Mouse (Mus musculus): Measurements from ENCODE around the gene Osbp2. TPM values are rescaled to one million over a fixed set of nuclear protein-coding genes. Genes with fewer than 3 reads are reported as not detected.

Gene Osbp2
- polyA plus RNA-seq, 1 experiment from 2014 or later = 1.4 TPM

DNA sequence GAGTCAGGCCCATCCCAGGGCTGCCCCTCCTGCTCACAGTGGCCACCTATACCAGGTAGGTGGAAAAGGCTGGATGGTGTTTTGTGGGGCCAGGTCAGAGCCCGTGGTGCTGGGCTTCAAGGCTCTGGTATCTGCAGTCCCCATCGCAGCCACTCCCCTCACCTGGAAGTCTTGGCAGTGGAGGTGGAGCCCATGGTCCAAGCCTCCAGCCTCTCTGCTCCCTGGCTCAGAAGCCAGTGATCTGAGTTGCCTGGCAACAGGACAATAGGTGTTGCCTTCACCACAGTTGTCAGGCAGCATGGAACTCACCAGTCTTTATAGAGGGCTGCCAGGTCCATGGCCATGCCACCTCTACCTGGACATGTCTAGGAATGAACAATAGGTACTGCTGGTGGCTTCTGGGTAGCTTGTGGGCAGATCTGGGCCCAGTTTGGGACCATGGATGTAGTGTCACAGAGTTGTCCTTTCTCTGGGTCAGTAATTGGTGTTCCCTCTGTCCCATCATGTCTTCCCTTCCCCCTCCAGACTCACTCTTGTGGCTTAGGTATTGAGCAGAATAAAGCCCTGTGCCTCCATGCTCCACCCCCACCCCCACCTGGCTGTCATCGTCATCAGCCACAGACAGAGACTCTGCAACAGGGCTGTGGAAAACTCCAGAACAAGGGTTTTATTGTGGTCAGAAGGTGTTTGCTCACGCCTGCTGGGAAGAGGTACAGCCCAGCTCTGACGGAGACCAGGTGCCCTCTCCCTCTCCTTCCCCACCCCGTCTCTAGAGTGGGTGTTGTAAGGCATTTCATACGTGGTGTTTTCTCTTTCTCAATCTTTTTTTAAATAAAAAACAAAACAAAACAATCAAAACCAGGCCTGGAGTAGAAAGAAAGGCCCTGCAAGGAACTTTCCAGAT lies 160.4 kb downstream of the Osbp2 start:
- Histone ChIP-seq H3K27ac (replicated peaks) (no peak overlapping the region), H3K36me3 (no peaks in the 10 kb centered on the region), H3K9me3 (replicated peaks) (no peaks in the 10 kb centered on the region), H3K4me3 (no peak overlapping the region), H3K27me3 (ENCODE audit: low read depth, poor library complexity, severe bottlenecking) (peaks cover 4% of the 10 kb centered on the region; the same call in 1 of the 2 replicates), H3K4me1 (peaks cover 13% of the 10 kb centered on the region)
- no peak for DNase-seq (ENCODE audit: low spot score)
- 79% methylated on average over 7 of the region's 7 CpGs for WGBS

GRCm38 (mm10) chr11:3697441-3697840 lies 166.3 kb downstream of the Osbp2 start:
- DNase-seq (ENCODE audit: low spot score) = no peak
- H3K9me3 ChIP-seq (replicated peaks) = no peaks in the 10 kb centered on the region
- H3K27ac ChIP-seq (replicated peaks) = no peak overlapping the region
- 83% methylated on average over 3 of the region's 3 CpGs for WGBS
- H3K36me3 ChIP-seq = peaks cover 12% of the 10 kb centered on the region
- H3K4me3 ChIP-seq = no peak overlapping the region
- H3K4me1 ChIP-seq = no peaks in the 10 kb centered on the region
- no peaks in the 10 kb centered on the region for H3K27me3 ChIP-seq (ENCODE audit: low read depth, poor library complexity, severe bottlenecking)

GRCm38 (mm10) chr11:3696086-3696616 lies 167.6 kb downstream of the Osbp2 start:
- no peak overlapping the region for H3K27ac ChIP-seq (replicated peaks)
- 85% methylated on average over 5 of the region's 5 CpGs for WGBS
- peaks cover 24% of the 10 kb centered on the region for H3K36me3 ChIP-seq
- no peaks in the 10 kb centered on the region for H3K9me3 ChIP-seq (replicated peaks)
- H3K4me1 ChIP-seq = no peaks in the 10 kb centered on the region
- no peaks in the 10 kb centered on the region for H3K27me3 ChIP-seq (ENCODE audit: low read depth, poor library complexity, severe bottlenecking)
- DNase-seq (ENCODE audit: low spot score) = no peak
- H3K4me3 ChIP-seq = no peak overlapping the region

DNA sequence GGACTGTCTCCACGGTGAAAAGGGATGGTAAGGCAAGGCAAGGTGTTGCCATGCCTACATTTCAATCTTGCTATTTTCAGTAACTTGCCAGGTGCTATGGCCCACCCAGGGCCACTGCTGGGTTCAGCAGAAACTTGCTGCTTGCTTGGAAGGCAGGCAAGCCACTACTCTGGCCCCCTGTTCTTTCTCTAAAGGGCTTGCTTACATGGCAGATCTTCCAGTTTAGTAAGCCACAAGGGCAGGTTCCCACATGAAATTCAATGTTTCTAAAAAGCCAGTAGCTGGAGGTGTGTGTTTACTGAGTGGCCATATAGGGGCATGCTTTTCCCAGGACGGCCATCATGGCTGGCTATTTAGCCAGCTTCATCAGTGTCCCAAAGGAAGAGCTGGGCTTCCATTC lies 172.0 kb downstream of the Osbp2 start:
- H3K27ac ChIP-seq (replicated peaks) = no peak overlapping the region
- WGBS = 89% methylated on average over 2 of the region's 2 CpGs
- H3K9me3 ChIP-seq (replicated peaks) = no peaks in the 10 kb centered on the region
- DNase-seq (ENCODE audit: low spot score) = no peak
- no peaks in the 10 kb centered on the region for H3K4me1 ChIP-seq
- H3K4me3 ChIP-seq = no peak overlapping the region
- peaks cover 69% of the 10 kb centered on the region for H3K36me3 ChIP-seq
- H3K27me3 ChIP-seq (ENCODE audit: low read depth, poor library complexity, severe bottlenecking) = no peaks in the 10 kb centered on the region

DNA sequence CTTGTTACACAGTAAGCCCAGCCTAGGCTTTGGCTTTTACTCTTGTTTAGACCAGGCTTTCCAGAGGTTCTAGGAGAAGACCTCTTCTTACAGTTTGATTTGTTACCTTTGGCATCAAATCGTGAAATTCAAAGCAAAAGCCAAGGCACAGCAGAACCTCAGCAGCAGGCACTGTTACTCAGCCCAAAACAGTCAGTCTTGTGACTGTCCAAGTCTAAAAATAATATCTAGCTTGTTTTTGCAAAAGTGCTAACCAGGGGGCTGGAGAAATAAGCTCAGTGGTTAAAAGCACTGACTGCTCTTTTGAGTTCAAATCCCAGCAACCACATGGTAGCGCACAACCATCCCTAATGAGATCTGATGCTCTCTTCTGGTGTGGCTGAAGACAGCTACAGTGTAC lies 176.8 kb downstream of the Osbp2 start:
- WGBS = 92% methylated on average over 2 of the region's 2 CpGs
- DNase-seq (ENCODE audit: low spot score) = no peak
- Histone ChIP-seq H3K27me3 (ENCODE audit: low read depth, poor library complexity, severe bottlenecking) (no peaks in the 10 kb centered on the region), H3K36me3 (peaks cover 100% of the 10 kb centered on the region), H3K27ac (replicated peaks) (no peak overlapping the region), H3K4me1 (no peaks in the 10 kb centered on the region), H3K4me3 (no peak overlapping the region), H3K9me3 (replicated peaks) (no peaks in the 10 kb centered on the region)

DNA sequence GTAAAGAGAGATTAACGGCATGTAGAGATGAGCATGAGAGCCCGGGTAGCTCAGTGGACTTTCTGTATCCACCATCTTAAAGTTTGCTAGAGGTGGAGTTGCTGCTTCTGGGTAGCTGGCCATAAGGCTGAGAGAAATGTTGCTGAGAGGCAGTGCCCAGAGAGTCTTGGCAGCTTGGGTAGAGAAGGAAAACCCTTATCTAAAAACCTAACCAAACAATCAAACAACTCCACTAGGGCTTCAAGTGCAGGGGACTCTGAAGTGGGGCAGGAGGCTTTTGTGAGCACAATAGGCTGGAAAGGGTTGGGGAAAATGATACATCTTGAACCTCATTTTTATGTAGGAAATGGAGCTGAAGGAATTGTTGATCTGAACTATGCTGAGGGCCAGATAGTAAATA lies 177.4 kb downstream of the Osbp2 start:
- WGBS = 96% methylated on average over 2 of the region's 2 CpGs
- no peak for DNase-seq (ENCODE audit: low spot score)
- no peak overlapping the region for H3K27ac ChIP-seq (replicated peaks)
- no peaks in the 10 kb centered on the region for H3K4me1 ChIP-seq
- H3K27me3 ChIP-seq (ENCODE audit: low read depth, poor library complexity, severe bottlenecking) = no peaks in the 10 kb centered on the region
- no peaks in the 10 kb centered on the region for H3K9me3 ChIP-seq (replicated peaks)
- H3K36me3 ChIP-seq = peaks cover 100% of the 10 kb centered on the region
- H3K4me3 ChIP-seq = no peak overlapping the region

GRCm38 (mm10) chr11:3685431-3685830 lies 178.3 kb downstream of the Osbp2 start:
- H3K9me3 ChIP-seq (replicated peaks) = no peaks in the 10 kb centered on the region
- DNase-seq (ENCODE audit: low spot score) = no peak
- H3K4me3 ChIP-seq = no peak overlapping the region
- no peaks in the 10 kb centered on the region for H3K4me1 ChIP-seq
- no peaks in the 10 kb centered on the region for H3K27me3 ChIP-seq (ENCODE audit: low read depth, poor library complexity, severe bottlenecking)
- 93% methylated on average over 8 of the region's 8 CpGs for WGBS
- H3K27ac ChIP-seq (replicated peaks) = no peak overlapping the region
- H3K36me3 ChIP-seq = peaks cover 100% of the 10 kb centered on the region

DNA sequence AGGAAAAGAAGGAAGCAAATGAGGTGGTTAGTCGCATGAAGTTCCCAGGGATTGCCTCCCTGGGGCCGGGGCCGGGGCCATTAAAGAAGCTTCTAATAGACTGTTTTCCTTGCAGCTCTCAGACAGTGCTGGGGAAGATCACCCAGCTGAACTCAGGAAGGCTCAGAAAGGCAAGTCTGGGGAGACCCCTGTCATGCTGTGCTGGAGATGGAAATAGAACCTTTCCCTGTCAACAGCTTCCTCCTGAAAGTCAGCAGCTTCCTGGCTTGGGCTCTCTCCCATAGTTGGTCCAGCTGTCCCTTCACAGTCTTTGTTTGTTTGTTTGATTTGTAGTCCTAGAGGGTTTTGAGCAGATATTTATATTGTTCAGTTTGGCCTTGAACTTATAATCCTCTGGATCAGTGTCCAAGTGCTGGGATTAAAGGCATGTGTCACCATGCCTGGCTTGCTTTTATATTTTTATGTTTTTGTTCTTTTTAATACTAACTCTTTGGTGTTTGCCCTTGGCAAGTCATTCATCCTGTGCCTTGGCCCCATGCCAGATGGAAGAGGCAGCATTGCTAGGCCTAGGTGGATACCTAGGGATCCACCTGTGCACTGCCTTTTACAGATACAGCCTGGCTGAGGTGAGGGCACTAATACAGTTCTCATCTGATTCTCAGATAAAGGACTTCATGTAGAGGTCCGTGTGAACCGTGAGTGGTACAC lies 178.8 kb downstream of the Osbp2 start:
- WGBS = 88% methylated on average over 5 of the region's 5 CpGs
- no peak for DNase-seq (ENCODE audit: low spot score)

DNA sequence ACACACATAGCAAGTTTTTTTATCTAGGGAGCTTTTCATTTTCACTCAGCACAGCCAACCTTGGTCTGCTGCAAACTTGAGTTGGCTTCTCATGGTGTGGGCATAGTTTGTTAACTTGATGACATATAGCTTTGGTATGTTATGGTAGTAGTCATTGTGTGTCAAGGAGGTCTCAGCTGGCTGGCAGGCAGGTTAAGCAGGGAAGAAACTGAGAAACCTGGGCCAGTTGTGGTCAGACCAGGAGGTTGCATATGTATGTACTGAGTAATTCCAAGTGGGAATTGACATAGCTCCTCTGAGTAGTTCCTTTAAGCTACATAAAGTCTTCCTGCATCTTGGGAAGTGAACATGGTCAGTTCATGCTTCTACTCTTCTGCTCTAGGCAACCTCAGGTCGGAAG lies 179.5 kb downstream of the Osbp2 start:
- H3K27me3 ChIP-seq (ENCODE audit: low read depth, poor library complexity, severe bottlenecking) = no peaks in the 10 kb centered on the region
- H3K27ac ChIP-seq (replicated peaks) = no peak overlapping the region
- WGBS = 96% methylated on average over 1 of the region's 1 CpGs
- no peaks in the 10 kb centered on the region for H3K4me1 ChIP-seq
- no peak overlapping the region for H3K4me3 ChIP-seq
- DNase-seq (ENCODE audit: low spot score) = no peak
- no peaks in the 10 kb centered on the region for H3K9me3 ChIP-seq (replicated peaks)
- H3K36me3 ChIP-seq = peaks cover 100% of the 10 kb centered on the region

More for the DNA sequence above, 178.8 kb downstream of the Osbp2 start:
- H3K4me1 ChIP-seq = no peaks in the 10 kb centered on the region
- H3K9me3 ChIP-seq (replicated peaks) = no peaks in the 10 kb centered on the region
- H3K36me3 ChIP-seq = peaks cover 100% of the 10 kb centered on the region
- H3K27me3 ChIP-seq (ENCODE audit: low read depth, poor library complexity, severe bottlenecking) = no peaks in the 10 kb centered on the region
- no peak overlapping the region for H3K4me3 ChIP-seq
- H3K27ac ChIP-seq (replicated peaks) = no peak overlapping the region

DNA sequence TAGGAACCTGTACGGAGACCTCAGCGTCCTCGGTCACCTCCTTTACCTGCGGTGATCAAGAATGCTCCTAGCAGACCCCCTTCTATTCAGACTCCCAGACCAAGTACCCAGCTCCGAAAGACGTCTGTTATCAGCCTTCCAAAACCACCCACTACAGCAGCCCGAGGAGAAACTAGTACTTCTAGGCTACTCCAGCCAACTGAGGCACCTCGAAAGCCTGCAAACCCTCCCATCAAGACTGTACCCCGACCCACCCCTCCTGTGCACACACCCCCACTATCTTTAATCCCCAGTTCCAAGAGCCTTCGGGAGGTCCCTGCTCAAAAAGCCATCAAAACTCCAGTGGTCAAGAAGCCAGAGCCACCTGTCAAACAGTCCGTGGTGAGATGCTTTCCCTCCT lies 180.0 kb downstream of the Osbp2 start:
- 94% methylated on average over 11 of the region's 11 CpGs for WGBS
- H3K27me3 ChIP-seq (ENCODE audit: low read depth, poor library complexity, severe bottlenecking) = no peaks in the 10 kb centered on the region
- peaks cover 100% of the 10 kb centered on the region for H3K36me3 ChIP-seq

GRCm38 (mm10) chr11:3679771-3680170 lies 183.9 kb downstream of the Osbp2 start:
- no peak for DNase-seq (ENCODE audit: low spot score)
- Histone ChIP-seq H3K27me3 (ENCODE audit: low read depth, poor library complexity, severe bottlenecking) (no peaks in the 10 kb centered on the region), H3K9me3 (replicated peaks) (no peaks in the 10 kb centered on the region), H3K36me3 (peaks cover 100% of the 10 kb centered on the region), H3K4me1 (no peaks in the 10 kb centered on the region), H3K4me3 (no peak overlapping the region), H3K27ac (replicated peaks) (no peak overlapping the region)
- 95% methylated on average over 3 of the region's 3 CpGs for WGBS

More for the DNA sequence above, 180.0 kb downstream of the Osbp2 start:
- no peak overlapping the region for H3K4me3 ChIP-seq
- DNase-seq (ENCODE audit: low spot score) = no peak
- no peaks in the 10 kb centered on the region for H3K9me3 ChIP-seq (replicated peaks)
- H3K4me1 ChIP-seq = no peaks in the 10 kb centered on the region
- H3K27ac ChIP-seq (replicated peaks) = no peak overlapping the region

- no peak for DNase-seq (ENCODE audit: low spot score)
- H3K4me3 ChIP-seq = no peak overlapping the region
- no peaks in the 10 kb centered on the region for H3K4me1 ChIP-seq
- H3K27ac ChIP-seq (replicated peaks) = no peak overlapping the region
- H3K36me3 ChIP-seq = peaks cover 100% of the 10 kb centered on the region
- no peaks in the 10 kb centered on the region for H3K9me3 ChIP-seq (replicated peaks)
- 79% methylated on average over 6 of the region's 6 CpGs for WGBS
- H3K27me3 ChIP-seq (ENCODE audit: low read depth, poor library complexity, severe bottlenecking) = no peaks in the 10 kb centered on the region
Measured at GRCm38 (mm10) chr11:3677204-3677603, 186.5 kb downstream of the Osbp2 start.

DNA sequence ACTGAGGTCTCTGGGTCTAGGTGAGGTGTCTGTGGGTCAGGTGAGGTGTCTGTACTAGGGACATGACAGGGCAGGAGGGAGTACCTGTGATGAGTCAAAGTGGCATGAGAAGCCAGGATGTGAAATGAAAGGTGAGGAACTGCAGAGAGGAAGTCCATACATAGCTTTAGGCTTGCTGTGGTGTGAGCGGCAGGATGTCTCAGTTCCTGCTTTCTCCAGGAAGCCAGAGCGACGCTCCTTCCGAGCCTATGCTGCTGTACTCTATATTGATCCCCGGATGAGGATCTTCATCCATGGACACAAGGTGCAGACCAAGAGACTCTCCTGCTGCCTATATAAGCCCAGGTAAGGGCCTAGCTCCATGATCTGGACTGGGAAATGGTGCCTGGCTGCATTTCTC lies 187.3 kb downstream of the Osbp2 start:
- H3K4me3 ChIP-seq = no peak overlapping the region
- no peaks in the 10 kb centered on the region for H3K4me1 ChIP-seq
- no peak for DNase-seq (ENCODE audit: low spot score)
- peaks cover 100% of the 10 kb centered on the region for H3K36me3 ChIP-seq
- no peak overlapping the region for H3K27ac ChIP-seq (replicated peaks)
- H3K27me3 ChIP-seq (ENCODE audit: low read depth, poor library complexity, severe bottlenecking) = no peaks in the 10 kb centered on the region
- 92% methylated on average over 5 of the region's 5 CpGs for WGBS
- H3K9me3 ChIP-seq (replicated peaks) = no peaks in the 10 kb centered on the region

Measured in midbrain, embryonic 10.5 days (tissue).